ENCODE assay signal across 8 mouse cellular contexts in genomic region chr7:29168791-29169230, GRCm38 (mm10). TPM values are rescaled to one million over a fixed set of nuclear protein-coding genes. Genes with fewer than 3 reads are reported as not detected.
DNase-seq lines count a peak whose midpoint lies in the region; ATAC-seq lines count a peak whose summit lies in the region.

No protein-coding gene starts in this region.

- H3K4me3 ChIP-seq in lung, embryonic 15.5 days: peak overlapping the region; percentile 61
- peak overlapping the region; percentile 66 for H3K4me3 ChIP-seq in forebrain, embryonic 14.5 days (ENCODE audit: low read depth, low read length)
- H3K4me3 ChIP-seq in liver, embryonic 15.5 days (replicated peaks): peak overlapping the region; percentile 54
- H3K4me3 ChIP-seq in stomach, embryonic 15.5 days (replicated peaks): peak overlapping the region; percentile 62

- peaks cover 54% of the 10 kb centered on the region for H3K27me3 ChIP-seq in lung, embryonic 15.5 days
- peaks cover 28% of the 10 kb centered on the region for H3K27me3 ChIP-seq in forebrain, embryonic 14.5 days (replicated peaks; ENCODE audit: control insufficient read depth, insufficient read depth, low read length)
- H3K27me3 ChIP-seq in liver, embryonic 15.5 days: peaks cover 74% of the 10 kb centered on the region
- peaks cover 35% of the 10 kb centered on the region for H3K27me3 ChIP-seq in stomach, embryonic 15.5 days (replicated peaks)

- peak overlapping the region; percentile 91 for H3K4me2 ChIP-seq in lung, embryonic 15.5 days
- peak overlapping the region; percentile 75 for H3K4me2 ChIP-seq in forebrain, embryonic 14.5 days (ENCODE audit: low read length)
- peak overlapping the region; percentile 71 for H3K4me2 ChIP-seq in liver, embryonic 15.5 days
- H3K4me2 ChIP-seq in stomach, embryonic 15.5 days: peak overlapping the region; percentile 81

- WGBS in lung, embryonic 15.5 days: under 1% methylated on average over 13 of the region's 14 CpGs
- under 1% methylated on average over 14 of the region's 14 CpGs for WGBS in forebrain, embryonic 14.5 days
- WGBS in liver, embryonic 15.5 days (ENCODE audit: insufficient replicate concordance): 3% methylated on average over 14 of the region's 14 CpGs
- WGBS in stomach, embryonic 15.5 days: 0% methylated on average over 14 of the region's 14 CpGs

- H3K4me1 ChIP-seq in lung, embryonic 15.5 days: peaks cover 42% of the 10 kb centered on the region
- H3K4me1 ChIP-seq in forebrain, embryonic 14.5 days (ENCODE audit: control insufficient read depth, insufficient read depth, low read length): peaks cover 7% of the 10 kb centered on the region; the same call in 1 of the 2 replicates
- H3K4me1 ChIP-seq in liver, embryonic 15.5 days (replicated peaks): peaks cover 36% of the 10 kb centered on the region
- H3K4me1 ChIP-seq in stomach, embryonic 15.5 days: peaks cover 24% of the 10 kb centered on the region

- peaks cover 8% of the 10 kb centered on the region for H3K36me3 ChIP-seq in lung, embryonic 15.5 days
- peaks cover 21% of the 10 kb centered on the region for H3K36me3 ChIP-seq in forebrain, embryonic 14.5 days (ENCODE audit: control insufficient read depth, insufficient read depth, low read length)
- H3K36me3 ChIP-seq in liver, embryonic 15.5 days (replicated peaks): peaks cover 8% of the 10 kb centered on the region
- H3K36me3 ChIP-seq in stomach, embryonic 15.5 days: 0 out of 2 replicates have a peak, but pooled peaks cover 6% of the 10 kb centered on the region

- DNase-seq in cerebellum, adult 11-12 months: peak; percentile 74
- no peak for DNase-seq in cerebellum, adult 11 months
- no peak for DNase-seq in lung, postnatal 4 days
- peak; percentile 77 for DNase-seq in forebrain, embryonic 14.5 days (ENCODE audit: low spot score)

- H3K9ac ChIP-seq in lung, embryonic 15.5 days: peak overlapping the region; percentile 44
- peak overlapping the region; percentile 77 for H3K9ac ChIP-seq in forebrain, embryonic 14.5 days (ENCODE audit: low read length)
- no peak overlapping the region for H3K9ac ChIP-seq in liver, embryonic 15.5 days
- peak overlapping the region; percentile 25; the same call in 1 of the 2 replicates for H3K9ac ChIP-seq in stomach, embryonic 15.5 days

- H3K27ac ChIP-seq in lung, embryonic 15.5 days: no peak overlapping the region
- peak overlapping the region; percentile 80 for H3K27ac ChIP-seq in forebrain, embryonic 14.5 days (ENCODE audit: low read depth, low read length)
- no peak overlapping the region for H3K27ac ChIP-seq in liver, embryonic 15.5 days (replicated peaks)
- 0 out of 2 replicates have a peak overlapping the region, but pooled peaks have one; percentile 83 for H3K27ac ChIP-seq in stomach, embryonic 15.5 days

- H3K9me3 ChIP-seq in lung, embryonic 15.5 days: no peaks in the 10 kb centered on the region
- H3K9me3 ChIP-seq in forebrain, embryonic 14.5 days (replicated peaks; ENCODE audit: control insufficient read depth, low read length): no peaks in the 10 kb centered on the region
- no peaks in the 10 kb centered on the region for H3K9me3 ChIP-seq in liver, embryonic 15.5 days (replicated peaks)
- no peaks in the 10 kb centered on the region for H3K9me3 ChIP-seq in stomach, embryonic 15.5 days

- ATAC-seq in lung, embryonic 15.5 days (ENCODE audit: borderline replicate concordance, extremely low read depth, low FRiP score, low TSS enrichment): no peak
- ATAC-seq in forebrain, embryonic 14.5 days: peak; percentile 25
- no peak for ATAC-seq in liver, embryonic 15.5 days (ENCODE audit: insufficient read depth)
- ATAC-seq in stomach, embryonic 15.5 days (ENCODE audit: insufficient read depth, low FRiP score, low read depth): no peak
- no peak for ATAC-seq in frontal cortex, adult (ENCODE audit: low TSS enrichment)

RNA-seq across cellular contexts. Expression of gene Ggn, which starts 1.2 kb away (rescaled TPM):
- 0.34 and 0.74 TPM in 2 replicates for polyA plus RNA-seq in lung, embryonic 15.5 days (2015; fragmentation: Nextera tagmentation; extraction: Ambion mirVana)
- polyA plus RNA-seq in forebrain, embryonic 14.5 days (2014; fragmentation: Nextera tagmentation; extraction: Ambion mirVana): 0.14 and 0.36 TPM in 2 replicates
- 0.05 TPM in 1 of 2 replicates, not detected in the other for polyA plus RNA-seq in liver, embryonic 15.5 days (2015; fragmentation: Nextera tagmentation; extraction: Ambion mirVana)
- polyA plus RNA-seq in stomach, embryonic 15.5 days (2015; fragmentation: Nextera tagmentation; extraction: Ambion mirVana): 0.42 and 0.66 TPM in 2 replicates

RNA-seq across cellular contexts. Expression of gene Spred3, which starts 1.4 kb away (rescaled TPM):
- polyA plus RNA-seq in lung, embryonic 15.5 days (2015; fragmentation: Nextera tagmentation; extraction: Ambion mirVana): 1.4 and 2.3 TPM in 2 replicates
- polyA plus RNA-seq in forebrain, embryonic 14.5 days (2014; fragmentation: Nextera tagmentation; extraction: Ambion mirVana): 4.4 and 5.5 TPM in 2 replicates
- polyA plus RNA-seq in liver, embryonic 15.5 days (2015; fragmentation: Nextera tagmentation; extraction: Ambion mirVana): 0.13 and 0.21 TPM in 2 replicates
- polyA plus RNA-seq in stomach, embryonic 15.5 days (2015; fragmentation: Nextera tagmentation; extraction: Ambion mirVana): 1.9 and 2.2 TPM in 2 replicates

RNA-seq across cellular contexts. Expression of gene Psmd8, which starts 11.7 kb away (rescaled TPM):
- polyA plus RNA-seq in lung, embryonic 15.5 days (2015; fragmentation: Nextera tagmentation; extraction: Ambion mirVana): 267 and 270 TPM in 2 replicates
- polyA plus RNA-seq in forebrain, embryonic 14.5 days (2014; fragmentation: Nextera tagmentation; extraction: Ambion mirVana): 337 and 364 TPM in 2 replicates
- 110 and 112 TPM in 2 replicates for polyA plus RNA-seq in liver, embryonic 15.5 days (2015; fragmentation: Nextera tagmentation; extraction: Ambion mirVana)
- 225 and 237 TPM in 2 replicates for polyA plus RNA-seq in stomach, embryonic 15.5 days (2015; fragmentation: Nextera tagmentation; extraction: Ambion mirVana)

RNA-seq across cellular contexts. Expression of gene Fam98c, which starts 12.8 kb away (rescaled TPM):
- 17.7 and 19.3 TPM in 2 replicates for polyA plus RNA-seq in lung, embryonic 15.5 days (2015; fragmentation: Nextera tagmentation; extraction: Ambion mirVana)
- polyA plus RNA-seq in forebrain, embryonic 14.5 days (2014; fragmentation: Nextera tagmentation; extraction: Ambion mirVana): 17.3 and 18.0 TPM in 2 replicates
- 6.2 and 6.5 TPM in 2 replicates for polyA plus RNA-seq in liver, embryonic 15.5 days (2015; fragmentation: Nextera tagmentation; extraction: Ambion mirVana)
- polyA plus RNA-seq in stomach, embryonic 15.5 days (2015; fragmentation: Nextera tagmentation; extraction: Ambion mirVana): 24.8 and 26.7 TPM in 2 replicates

RNA-seq across cellular contexts. Expression of gene Rasgrp4, which starts 34.2 kb away (rescaled TPM):
- 1.1 and 1.7 TPM in 2 replicates for polyA plus RNA-seq in lung, embryonic 15.5 days (2015; fragmentation: Nextera tagmentation; extraction: Ambion mirVana)
- 0.47 and 0.99 TPM in 2 replicates for polyA plus RNA-seq in forebrain, embryonic 14.5 days (2014; fragmentation: Nextera tagmentation; extraction: Ambion mirVana)
- 0.79 and 0.96 TPM in 2 replicates for polyA plus RNA-seq in liver, embryonic 15.5 days (2015; fragmentation: Nextera tagmentation; extraction: Ambion mirVana)
- polyA plus RNA-seq in stomach, embryonic 15.5 days (2015; fragmentation: Nextera tagmentation; extraction: Ambion mirVana): 0.75 and 0.76 TPM in 2 replicates

Comparison
In these comparisons a context has a peak if more than half of its experiments do, and no peak if none do; other contexts are left out.
1. DNase-seq: peak in cerebellum, adult 11-12 months (single experiment) and forebrain, embryonic 14.5 days (single experiment); none in cerebellum, adult 11 months (single experiment) and lung, postnatal 4 days (0 of 2).
2. H3K27ac ChIP-seq: peak in forebrain, embryonic 14.5 days (single experiment) and stomach, embryonic 15.5 days (single experiment); none in lung, embryonic 15.5 days (single experiment) and liver, embryonic 15.5 days (single experiment).
3. Peak in every context shown above with its lines, with median percentiles within 50 percentile points of each other: H3K4me2 ChIP-seq and H3K4me3 ChIP-seq.